Mouse (Mus musculus): ENCODE results near the gene Adipoq. TPM values are rescaled to one million over a fixed set of nuclear protein-coding genes. Genes with fewer than 3 reads are reported as not detected.

Gene Adipoq
- polyA plus RNA-seq, 1 experiment from 2014 or later: not detected

- Histone ChIP-seq H3K4me2 (ENCODE audit: low read length) (no peak overlapping the region), H3K27me3 (replicated peaks; ENCODE audit: control insufficient read depth, insufficient read depth, low read length) (no peaks in the 10 kb centered on the region), H3K4me1 (replicated peaks; ENCODE audit: control insufficient read depth, insufficient read depth, low read length) (no peaks in the 10 kb centered on the region), H3K36me3 (ENCODE audit: control insufficient read depth, insufficient read depth, low read length) (no peaks in the 10 kb centered on the region), H3K9me3 (ENCODE audit: control insufficient read depth, low read length) (no peaks in the 10 kb centered on the region), H3K4me3 (ENCODE audit: low read depth, low read length) (no peak overlapping the region), H3K9ac (ENCODE audit: low read length) (no peak overlapping the region), H3K27ac (ENCODE audit: low read depth) (no peak overlapping the region)
- DNase-seq (ENCODE audit: low spot score) (no peak), ATAC-seq (replicated peaks; ENCODE audit: low FRiP score, low TSS enrichment, low read depth) (no peak)
- WGBS: 79% methylated on average over 1 of the region's 1 CpGs
These were observed 43.3 kb downstream of the Adipoq start for GRCm38 (mm10) chr16:23189612-23190011.

GRCm38 (mm10) chr16:23191560-23192242, 45.4 kb downstream of the Adipoq start:
- Histone ChIP-seq H3K9ac (ENCODE audit: low read length) (no peak overlapping the region), H3K27ac (ENCODE audit: low read depth) (no peak overlapping the region), H3K4me2 (ENCODE audit: low read length) (no peak overlapping the region), H3K27me3 (replicated peaks; ENCODE audit: control insufficient read depth, insufficient read depth, low read length) (no peaks in the 10 kb centered on the region), H3K4me3 (ENCODE audit: low read depth, low read length) (no peak overlapping the region), H3K4me1 (replicated peaks; ENCODE audit: control insufficient read depth, insufficient read depth, low read length) (no peaks in the 10 kb centered on the region), H3K9me3 (ENCODE audit: control insufficient read depth, low read length) (no peaks in the 10 kb centered on the region), H3K36me3 (ENCODE audit: control insufficient read depth, insufficient read depth, low read length) (no peaks in the 10 kb centered on the region)
- WGBS: 78% methylated on average over 9 of the region's 9 CpGs
- no peak for DNase-seq (ENCODE audit: low spot score)
- no peak for ATAC-seq (replicated peaks; ENCODE audit: low FRiP score, low TSS enrichment, low read depth)

- H3K27ac ChIP-seq (ENCODE audit: low read depth): no peak overlapping the region
- DNase-seq (ENCODE audit: low spot score) (no peak), ATAC-seq (replicated peaks; ENCODE audit: low FRiP score, low TSS enrichment, low read depth) (no peak)
- no peak overlapping the region for H3K4me2 ChIP-seq (ENCODE audit: low read length)
- no peak overlapping the region for H3K4me3 ChIP-seq (ENCODE audit: low read depth, low read length)
- H3K9ac ChIP-seq (ENCODE audit: low read length): no peak overlapping the region
- H3K27me3 ChIP-seq (replicated peaks; ENCODE audit: control insufficient read depth, insufficient read depth, low read length): no peaks in the 10 kb centered on the region
- 87% methylated on average over 7 of the region's 7 CpGs for WGBS
- H3K4me1 ChIP-seq (replicated peaks; ENCODE audit: control insufficient read depth, insufficient read depth, low read length): no peaks in the 10 kb centered on the region
- no peaks in the 10 kb centered on the region for H3K9me3 ChIP-seq (ENCODE audit: control insufficient read depth, low read length)
- H3K36me3 ChIP-seq (ENCODE audit: control insufficient read depth, insufficient read depth, low read length): no peaks in the 10 kb centered on the region
These were observed 49.3 kb downstream of the Adipoq start for GRCm38 (mm10) chr16:23195618-23196017.

- ATAC-seq (replicated peaks; ENCODE audit: low FRiP score, low TSS enrichment, low read depth): no peak
- Histone ChIP-seq H3K4me2 (ENCODE audit: low read length) (no peak overlapping the region), H3K4me3 (ENCODE audit: low read depth, low read length) (no peak overlapping the region), H3K9me3 (ENCODE audit: control insufficient read depth, low read length) (no peaks in the 10 kb centered on the region), H3K36me3 (ENCODE audit: control insufficient read depth, insufficient read depth, low read length) (no peaks in the 10 kb centered on the region), H3K27ac (ENCODE audit: low read depth) (no peak overlapping the region), H3K4me1 (replicated peaks; ENCODE audit: control insufficient read depth, insufficient read depth, low read length) (no peaks in the 10 kb centered on the region), H3K9ac (ENCODE audit: low read length) (no peak overlapping the region), H3K27me3 (replicated peaks; ENCODE audit: control insufficient read depth, insufficient read depth, low read length) (no peaks in the 10 kb centered on the region)
- no peak for DNase-seq (ENCODE audit: low spot score)
These were observed 50.0 kb downstream of the Adipoq start for GRCm38 (mm10) chr16:23196296-23196695.

- H3K27ac ChIP-seq (ENCODE audit: low read depth): no peak overlapping the region
- H3K27me3 ChIP-seq (replicated peaks; ENCODE audit: control insufficient read depth, insufficient read depth, low read length): no peaks in the 10 kb centered on the region
- no peak overlapping the region for H3K9ac ChIP-seq (ENCODE audit: low read length)
- DNase-seq (ENCODE audit: low spot score): no peak
- H3K4me1 ChIP-seq (replicated peaks; ENCODE audit: control insufficient read depth, insufficient read depth, low read length): no peaks in the 10 kb centered on the region
- no peaks in the 10 kb centered on the region for H3K9me3 ChIP-seq (ENCODE audit: control insufficient read depth, low read length)
- WGBS: 91% methylated on average over 6 of the region's 6 CpGs
- ATAC-seq (replicated peaks; ENCODE audit: low FRiP score, low TSS enrichment, low read depth): no peak
- no peak overlapping the region for H3K4me2 ChIP-seq (ENCODE audit: low read length)
- no peak overlapping the region for H3K4me3 ChIP-seq (ENCODE audit: low read depth, low read length)
- H3K36me3 ChIP-seq (ENCODE audit: control insufficient read depth, insufficient read depth, low read length): no peaks in the 10 kb centered on the region
These were observed 50.5 kb downstream of the Adipoq start for GRCm38 (mm10) chr16:23196791-23197190.

GRCm38 (mm10) chr16:23201498-23201897, 55.2 kb downstream of the Adipoq start:
- Histone ChIP-seq H3K9me3 (ENCODE audit: control insufficient read depth, low read length) (no peaks in the 10 kb centered on the region), H3K4me3 (ENCODE audit: low read depth, low read length) (no peak overlapping the region), H3K27me3 (replicated peaks; ENCODE audit: control insufficient read depth, insufficient read depth, low read length) (no peaks in the 10 kb centered on the region), H3K36me3 (ENCODE audit: control insufficient read depth, insufficient read depth, low read length) (no peaks in the 10 kb centered on the region), H3K4me2 (ENCODE audit: low read length) (no peak overlapping the region), H3K4me1 (replicated peaks; ENCODE audit: control insufficient read depth, insufficient read depth, low read length) (no peaks in the 10 kb centered on the region), H3K27ac (ENCODE audit: low read depth) (no peak overlapping the region), H3K9ac (ENCODE audit: low read length) (no peak overlapping the region)
- DNase-seq (ENCODE audit: low spot score): no peak
- no peak for ATAC-seq (replicated peaks; ENCODE audit: low FRiP score, low TSS enrichment, low read depth)

Small RNA genes lying within 50 kb of the gene (microRNA-seq; reads per million reads assigned to microRNA genes)
- gene Gm49346: 0.85 reads per million, percentile 4 among the genes with 10 or more reads in this experiment

Other genes with a start within 250 kb of the Adipoq start
- gene Fetub, start 228.2 kb upstream of the Adipoq start, polyA plus RNA-seq (2014; fragmentation: Nextera tagmentation; extraction: Ambion mirVana): not detected in 2 replicates
- 0.13 TPM in 1 of 2 replicates, not detected in the other for gene Hrg, start 195.5 kb upstream of the Adipoq start, polyA plus RNA-seq (2014; fragmentation: Nextera tagmentation; extraction: Ambion mirVana)
- not detected in 2 replicates for gene Kng2, start 117.1 kb upstream of the Adipoq start, polyA plus RNA-seq (2014; fragmentation: Nextera tagmentation; extraction: Ambion mirVana)
- not detected in 2 replicates for gene Kng1, start 88.7 kb upstream of the Adipoq start, polyA plus RNA-seq (2014; fragmentation: Nextera tagmentation; extraction: Ambion mirVana)
- 218 and 243 TPM in 2 replicates for gene Eif4a2, start 39.1 kb upstream of the Adipoq start, polyA plus RNA-seq (2014; fragmentation: Nextera tagmentation; extraction: Ambion mirVana)
- gene Rfc4, start 18.8 kb upstream of the Adipoq start, polyA plus RNA-seq (2014; fragmentation: Nextera tagmentation; extraction: Ambion mirVana): 126 and 136 TPM in 2 replicates
- gene St6gal1, start 78.2 kb downstream of the Adipoq start, polyA plus RNA-seq (2014; fragmentation: Nextera tagmentation; extraction: Ambion mirVana): 22.4 and 26.7 TPM in 2 replicates

Measured in intestine, embryonic 14.5 days (tissue).